Mouse (Mus musculus): ENCODE data around the gene Magi2.
"Not testable (repeated sequence)": the region's sequence is repeated elsewhere in the genome, so short reads cannot be mapped to it uniquely, and the experiment has no call there.

Magi2 gene

DNA sequence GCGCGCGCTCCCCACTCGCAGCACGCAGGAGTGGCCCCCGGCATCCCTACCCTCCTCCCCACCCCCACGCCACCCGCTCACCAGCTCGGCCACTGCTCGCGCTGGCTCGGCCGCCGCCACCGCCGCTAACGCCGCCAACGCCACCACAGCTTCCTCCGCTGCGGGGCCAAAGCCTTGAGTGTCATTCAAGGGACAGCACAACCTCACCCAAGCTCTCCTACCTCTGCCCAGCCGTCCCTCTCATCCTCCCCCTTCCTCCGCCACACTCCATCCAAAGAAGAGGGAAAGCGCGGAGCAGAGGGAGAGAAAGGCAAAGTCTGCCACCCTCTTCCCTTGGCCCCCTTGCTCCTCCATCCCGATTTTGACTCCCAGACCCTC, at the start of gene Magi2:
Magi2 (plus strand) TSS at position 171 of the 378 bp plus-strand sequence.
- DNase-seq (ENCODE audit: low spot score in 2 of 2), result no peak

DNA sequence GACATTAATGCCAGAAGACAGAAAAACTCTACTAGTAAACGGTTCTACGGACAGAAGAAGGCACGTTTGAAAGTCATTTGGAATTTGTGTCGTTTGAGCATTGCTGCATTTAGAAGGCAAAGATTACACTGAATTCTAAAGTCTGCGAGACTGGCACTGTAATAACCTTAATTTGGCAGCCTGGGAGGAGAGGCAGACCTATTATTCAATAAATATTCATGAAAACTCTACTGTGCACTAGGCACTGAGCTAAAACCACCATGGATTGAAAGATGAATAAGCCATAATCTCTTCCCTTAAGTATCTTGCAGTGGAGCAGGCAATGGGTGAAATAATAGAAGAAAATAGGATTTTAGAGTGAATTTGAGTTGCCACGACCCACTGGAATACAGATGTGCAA, 48.2 kb upstream of the Magi2 start:
- DNase-seq (ENCODE audit: low spot score in 2 of 2), result no peak

DNA sequence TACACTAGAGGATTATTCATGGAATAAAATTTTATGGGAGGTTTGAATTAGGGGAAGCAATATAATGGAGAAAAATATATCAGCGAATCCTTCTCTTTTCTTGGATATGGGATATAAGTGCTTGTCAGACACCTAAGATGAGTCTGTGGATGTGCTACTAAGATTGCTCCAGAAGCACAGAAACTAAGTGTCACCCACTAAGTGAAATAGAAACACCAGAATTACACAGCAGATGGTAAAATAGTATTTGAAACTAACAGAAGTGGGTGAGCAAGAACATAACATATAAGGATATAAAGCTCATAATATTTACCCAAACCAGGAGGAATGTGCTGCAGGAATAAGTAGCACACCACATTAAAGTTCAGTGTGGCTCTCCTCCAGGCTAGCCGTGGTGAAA, 40.7 kb upstream of the Magi2 start:
- DNase-seq (ENCODE audit: low spot score in 2 of 2), result no peak

DNA sequence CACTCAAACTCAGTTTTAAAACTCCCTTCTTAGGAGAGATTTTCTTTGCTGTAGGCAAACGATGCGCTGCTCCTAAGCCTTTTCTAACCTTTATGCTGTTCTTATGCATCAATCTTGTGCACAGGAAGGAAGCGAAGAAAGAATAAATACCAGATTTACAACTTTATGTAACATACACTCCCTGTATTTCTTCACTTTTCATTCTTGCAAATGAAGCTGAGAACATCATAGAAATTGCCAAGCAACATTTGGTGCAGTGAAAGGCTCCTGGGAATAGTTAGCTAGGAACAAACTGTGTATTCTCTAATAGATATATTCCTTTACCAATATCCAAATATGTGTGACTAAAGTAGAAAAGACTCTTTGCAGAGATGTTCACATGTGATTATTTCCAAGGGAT, 15.2 kb upstream of the Magi2 start:
- DNase-seq (ENCODE audit: low spot score in 2 of 2), result no peak

DNA sequence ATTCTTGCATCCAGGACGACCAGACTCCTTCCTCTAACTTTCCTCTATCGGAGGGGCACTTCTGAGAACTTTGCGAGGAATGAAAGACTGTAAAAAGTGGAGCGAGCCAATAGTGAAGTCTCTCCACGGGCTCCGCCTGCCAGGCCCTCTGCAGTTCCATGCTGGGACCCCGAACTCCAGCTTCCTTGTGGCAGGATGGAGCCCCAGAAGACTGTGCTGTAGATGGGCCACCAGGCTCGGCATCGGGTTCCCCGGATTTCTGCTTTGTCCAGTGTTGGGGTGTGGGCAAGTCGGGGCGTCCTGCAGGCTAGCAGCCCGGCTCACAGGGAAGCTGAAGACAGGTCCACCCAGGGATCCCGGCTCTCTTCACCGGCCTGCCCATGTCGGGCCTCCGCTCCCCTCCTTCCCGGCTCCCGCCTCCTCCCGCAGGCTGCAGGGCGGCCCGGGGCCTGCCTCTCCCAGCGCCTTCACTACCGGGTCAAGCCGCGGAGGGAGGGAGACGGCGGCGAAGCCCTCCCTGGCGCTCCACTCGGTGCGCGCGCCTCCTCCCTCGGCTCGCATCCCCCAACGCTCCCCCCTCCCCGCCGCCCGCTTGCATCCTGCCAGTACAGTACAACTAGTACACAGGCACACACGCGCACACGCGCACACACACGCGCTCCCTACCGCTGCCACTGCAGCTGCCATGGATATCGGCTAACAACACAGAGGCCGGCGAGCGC, 531 bp upstream of the Magi2 start:
- no peak for DNase-seq (ENCODE audit: low spot score in 2 of 2)

DNA sequence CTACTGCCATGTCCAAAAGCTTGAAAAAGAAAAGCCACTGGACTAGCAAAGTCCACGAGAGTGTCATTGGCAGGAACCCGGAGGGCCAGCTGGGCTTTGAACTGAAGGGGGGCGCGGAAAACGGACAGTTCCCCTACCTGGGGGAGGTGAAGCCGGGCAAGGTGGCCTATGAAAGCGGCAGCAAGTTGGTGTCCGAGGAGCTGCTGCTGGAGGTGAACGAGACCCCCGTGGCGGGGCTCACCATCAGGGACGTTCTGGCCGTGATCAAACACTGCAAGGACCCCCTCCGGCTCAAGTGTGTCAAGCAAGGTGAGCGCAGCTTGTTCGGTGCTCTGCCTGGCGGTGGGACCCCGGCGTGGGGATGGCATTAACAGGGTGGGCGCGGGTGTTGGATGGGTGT, 445 bp downstream of the Magi2 start:
- DNase-seq (ENCODE audit: low spot score in 2 of 2), result no peak

DNA sequence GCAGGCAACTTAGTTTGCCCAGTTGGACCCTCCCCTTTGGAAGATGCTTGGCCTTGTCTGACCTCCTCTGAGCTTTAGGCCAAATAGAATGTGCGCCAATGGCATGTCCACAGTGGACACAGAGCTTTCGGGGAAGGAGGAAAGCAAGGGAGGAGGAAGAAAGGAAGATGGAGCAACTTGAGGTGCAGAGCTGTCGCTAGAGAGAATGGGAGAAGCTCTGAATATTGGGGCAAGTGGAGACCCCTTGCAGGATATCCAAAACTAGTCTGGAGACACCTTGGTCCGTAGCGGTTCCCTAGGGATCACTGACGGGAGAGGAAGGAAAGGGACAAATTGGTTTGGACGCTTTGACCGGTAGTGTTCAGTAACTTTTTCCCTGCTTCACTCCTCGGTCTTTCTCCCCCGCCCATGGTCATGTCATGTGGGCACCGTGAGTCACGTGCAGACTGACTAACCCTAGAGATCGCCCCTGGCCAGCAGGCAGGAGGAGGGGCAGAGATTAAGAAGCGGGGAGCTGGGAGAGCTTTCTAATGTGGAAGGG, 1.0 kb downstream of the Magi2 start:
- no peak for DNase-seq (ENCODE audit: low spot score in 2 of 2)

DNA sequence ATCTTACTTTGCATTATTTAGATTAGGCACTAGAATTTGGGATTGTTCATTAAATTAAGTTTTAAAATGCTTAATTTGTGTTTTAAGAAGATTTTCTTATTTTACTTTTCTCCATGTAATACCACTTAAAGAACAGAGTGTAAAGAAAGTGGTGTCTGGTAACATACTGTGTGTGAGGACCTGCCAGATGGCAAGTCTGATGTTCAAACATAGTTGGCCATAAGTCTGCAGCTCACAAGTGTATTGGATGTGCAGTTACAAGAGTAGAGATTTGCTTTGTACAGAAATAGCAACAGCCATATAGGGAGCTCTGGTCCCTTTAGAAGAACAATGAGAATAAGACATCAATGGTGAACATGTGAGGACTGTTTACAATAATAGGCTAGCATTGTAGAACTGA, 15.0 kb downstream of the Magi2 start:
- no peak for DNase-seq (ENCODE audit: low spot score in 2 of 2)

DNA sequence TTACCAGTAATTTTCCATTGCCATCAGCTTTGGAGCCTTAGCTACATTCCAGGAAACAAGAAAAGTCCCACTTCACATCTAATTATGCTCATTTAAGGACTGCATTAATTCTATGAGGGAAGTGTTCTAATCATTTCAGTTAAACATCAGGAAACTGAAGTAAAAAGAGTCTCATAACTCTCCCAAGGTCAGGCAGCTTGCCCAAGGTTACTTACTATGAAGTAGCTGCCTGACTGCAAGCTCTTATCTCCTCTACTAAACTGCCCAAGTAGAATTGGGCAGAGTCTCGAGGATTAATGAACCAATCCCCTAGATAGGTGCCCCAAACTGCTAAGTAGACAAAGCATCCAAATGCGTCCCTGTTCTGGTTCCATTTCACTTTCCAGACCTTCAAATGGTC, 19.6 kb downstream of the Magi2 start:
- DNase-seq (ENCODE audit: low spot score in 2 of 2), result no peak

DNA sequence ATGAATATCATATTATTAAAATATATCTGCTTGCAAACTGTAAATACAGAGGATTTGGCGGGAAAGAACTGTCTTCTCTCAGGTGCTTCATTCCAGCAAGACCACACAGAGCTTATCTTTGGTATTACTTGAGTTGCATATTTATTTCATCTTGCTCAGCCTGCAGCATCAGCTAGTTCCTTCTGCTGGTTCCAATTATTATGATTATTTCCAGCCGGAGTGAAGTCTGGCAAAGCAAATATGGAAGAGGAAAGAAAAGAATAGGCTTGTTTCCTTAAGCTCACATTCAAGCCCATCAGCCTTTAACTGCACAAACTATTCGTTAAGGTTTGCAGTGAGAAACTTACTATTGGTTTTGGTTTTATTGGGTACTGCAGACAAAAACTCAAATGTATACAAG, 20.4 kb downstream of the Magi2 start:
- no peak for DNase-seq (ENCODE audit: low spot score in 2 of 2)

DNA sequence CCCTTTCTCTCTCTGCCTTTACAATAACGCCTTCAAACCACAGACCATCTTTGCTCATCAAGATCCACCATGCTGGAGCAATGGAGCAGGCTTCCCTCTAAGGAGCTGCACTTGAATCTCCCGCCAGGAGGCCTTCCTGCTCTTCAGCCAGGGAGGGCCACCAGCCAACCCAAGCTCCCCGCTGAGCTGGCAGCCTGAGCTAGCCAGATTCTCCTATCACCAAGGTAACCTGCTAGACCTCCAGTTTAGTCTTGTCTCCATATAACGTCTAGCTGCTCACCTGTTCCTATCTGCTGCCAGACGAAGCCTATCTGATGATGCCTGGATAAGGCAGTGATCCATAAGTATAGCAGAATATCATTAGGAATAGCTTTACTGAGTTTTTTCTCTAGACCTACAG, 36.0 kb downstream of the Magi2 start:
- no peak for DNase-seq (ENCODE audit: low spot score in 2 of 2)

DNA sequence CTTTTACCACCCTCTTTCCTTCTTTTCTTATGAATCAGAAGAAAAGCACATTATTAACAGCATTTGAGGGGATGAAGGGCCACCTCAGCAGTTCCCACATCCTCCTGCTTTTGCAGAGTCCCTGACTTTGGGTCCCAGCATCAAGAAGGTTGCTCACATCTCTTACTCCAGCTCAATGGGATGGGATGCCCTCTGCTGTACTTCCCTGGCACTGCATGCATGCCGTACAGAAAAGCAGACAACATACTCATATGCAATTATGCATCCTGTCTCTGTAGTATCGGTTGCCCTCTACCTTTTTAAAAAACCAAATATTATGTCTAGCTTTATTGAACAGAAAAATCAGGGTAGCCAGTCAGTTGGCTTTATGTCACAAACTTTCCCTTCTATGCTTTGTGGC, 37.8 kb downstream of the Magi2 start:
- DNase-seq (ENCODE audit: low spot score in 2 of 2), result no peak

DNA sequence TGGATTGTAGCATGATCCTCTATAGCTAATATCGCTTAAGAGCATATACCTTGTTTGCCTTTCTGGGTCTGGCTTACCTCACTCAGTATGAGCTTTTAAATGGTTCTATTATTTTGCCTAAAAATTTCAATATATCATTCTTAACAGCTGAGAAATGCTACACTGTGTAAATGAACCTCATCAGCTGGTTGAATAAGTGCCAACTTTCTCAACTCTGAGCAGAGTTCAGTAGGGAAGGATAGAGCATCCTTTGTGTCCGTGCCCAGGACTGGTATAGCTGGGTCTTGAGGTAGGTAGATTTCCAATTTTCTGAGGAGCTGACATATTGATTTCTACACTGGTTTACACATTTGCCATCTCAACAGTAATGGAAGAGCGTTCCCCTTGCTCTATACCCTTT, 65.7 kb downstream of the Magi2 start:
- DNase-seq (ENCODE audit: low spot score in 2 of 2), result no peak

DNA sequence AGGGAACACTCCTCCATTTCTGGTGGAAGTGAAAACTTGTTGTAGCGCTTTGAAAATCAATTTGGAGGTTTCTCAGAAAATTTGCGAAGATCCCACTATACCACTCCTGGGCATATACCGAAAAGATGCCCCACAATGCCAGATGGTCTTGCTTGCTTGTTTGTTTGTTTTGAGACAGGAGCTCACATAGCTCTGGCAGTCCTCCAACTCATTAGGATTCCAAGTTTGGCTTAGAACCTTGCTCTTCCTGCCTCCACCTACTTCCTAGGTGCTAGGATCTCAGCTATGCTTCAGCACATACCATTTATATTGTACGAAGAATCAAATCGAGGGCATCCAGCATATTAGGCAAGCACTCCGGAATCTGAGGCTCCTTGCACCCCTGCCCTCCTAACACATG, 79.8 kb downstream of the Magi2 start:
- no peak for DNase-seq (ENCODE audit: low spot score in 2 of 2)

DNA sequence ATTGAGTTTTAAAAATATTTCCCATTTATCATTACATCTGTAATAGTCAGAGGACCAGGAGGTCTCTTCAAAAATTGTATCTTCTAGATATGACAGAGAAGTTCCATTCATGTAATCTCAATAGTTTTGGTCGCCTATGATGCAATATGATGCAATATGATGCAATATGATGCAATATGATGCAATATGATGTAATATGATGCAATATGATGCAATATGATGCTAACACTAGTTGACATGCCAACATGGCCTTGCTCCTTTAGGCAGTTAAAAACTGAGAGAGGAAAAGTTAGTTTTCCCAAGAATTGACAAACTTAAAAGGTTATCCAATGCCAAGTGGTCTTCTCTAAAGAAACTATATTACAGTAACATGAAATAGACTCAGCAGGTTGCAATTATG, 83.0 kb downstream of the Magi2 start:
- no peak for DNase-seq (ENCODE audit: low spot score in 2 of 2)

DNA sequence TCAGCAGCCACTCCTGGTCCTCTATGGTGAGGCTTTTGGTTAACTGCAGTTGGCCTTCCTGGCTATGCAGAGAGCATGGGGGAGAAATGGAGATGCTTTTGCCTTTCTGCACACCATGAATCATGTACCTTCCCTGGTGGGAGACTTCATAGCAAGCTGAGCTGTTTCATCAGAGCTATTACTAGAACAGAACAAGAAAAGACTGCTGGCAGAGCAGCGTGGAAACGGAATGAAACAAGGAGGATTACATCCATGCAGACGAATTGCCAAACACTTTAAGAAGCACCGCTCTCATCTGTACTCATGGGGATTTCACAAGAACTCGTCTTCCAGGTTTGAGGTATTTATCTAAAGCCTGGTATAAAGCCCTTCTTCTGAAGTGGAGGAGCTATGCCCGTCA, 95.7 kb downstream of the Magi2 start:
- DNase-seq (ENCODE audit: low spot score in 2 of 2), result no peak

DNA sequence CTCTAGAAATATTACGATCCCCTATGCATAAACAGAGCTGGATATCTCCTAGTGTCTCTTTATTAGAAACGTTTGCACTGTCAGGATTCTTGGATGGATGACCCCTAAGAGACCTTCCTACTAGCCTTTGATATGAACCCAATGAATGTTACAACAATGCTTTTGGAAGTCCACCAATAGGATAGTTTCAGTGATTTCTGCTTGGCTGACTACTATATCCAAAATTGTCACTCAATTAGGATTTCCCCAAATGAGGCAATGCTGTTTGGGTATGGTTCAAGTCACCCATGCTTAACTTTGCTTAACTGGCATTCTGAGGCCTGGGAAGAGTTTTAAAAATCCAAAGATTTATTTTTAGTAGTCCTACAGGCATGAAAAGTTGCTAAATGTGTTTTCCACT, 110.7 kb downstream of the Magi2 start:
- no peak for DNase-seq (ENCODE audit: low spot score in 2 of 2)

DNA sequence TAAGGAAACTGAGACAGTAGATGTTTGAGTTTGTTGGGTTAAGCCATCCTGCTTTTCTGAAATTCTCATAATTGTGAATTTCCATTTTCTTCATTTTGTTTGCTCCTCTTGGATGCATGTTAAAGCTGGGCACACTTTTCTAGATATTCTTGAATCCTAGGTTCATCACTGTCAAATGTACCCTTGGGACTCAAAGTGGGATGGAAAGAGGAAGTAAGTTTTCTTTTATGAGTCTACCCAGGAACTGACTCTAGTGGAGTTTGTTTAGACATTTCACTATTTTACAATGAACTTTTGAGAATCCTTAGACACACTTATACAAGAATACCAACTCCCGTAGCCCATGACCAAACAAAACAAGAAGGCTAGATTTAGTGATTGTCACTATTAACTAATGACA, 141.3 kb downstream of the Magi2 start:
- no peak for DNase-seq (ENCODE audit: low spot score in 2 of 2)

DNA sequence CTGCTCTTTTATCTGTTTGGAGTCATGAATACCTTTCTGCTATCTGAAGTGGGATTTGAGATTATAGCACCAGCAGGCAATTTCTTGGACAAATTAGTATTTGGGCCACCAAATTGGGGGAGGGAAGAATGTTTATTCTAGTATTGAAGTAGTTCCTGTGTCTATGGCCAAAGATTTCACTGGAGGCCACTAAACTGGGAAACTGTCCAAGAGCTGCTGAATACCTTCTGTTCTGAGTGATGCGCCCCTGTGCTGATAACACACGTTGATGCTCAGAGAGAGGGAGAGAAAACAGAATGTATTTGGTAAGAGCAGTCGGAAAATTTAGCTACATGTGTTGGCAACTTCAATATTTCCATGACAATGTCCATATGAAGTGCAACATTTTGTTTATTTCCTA, 169.0 kb downstream of the Magi2 start:
- DNase-seq (ENCODE audit: low spot score in 2 of 2), result no peak

DNA sequence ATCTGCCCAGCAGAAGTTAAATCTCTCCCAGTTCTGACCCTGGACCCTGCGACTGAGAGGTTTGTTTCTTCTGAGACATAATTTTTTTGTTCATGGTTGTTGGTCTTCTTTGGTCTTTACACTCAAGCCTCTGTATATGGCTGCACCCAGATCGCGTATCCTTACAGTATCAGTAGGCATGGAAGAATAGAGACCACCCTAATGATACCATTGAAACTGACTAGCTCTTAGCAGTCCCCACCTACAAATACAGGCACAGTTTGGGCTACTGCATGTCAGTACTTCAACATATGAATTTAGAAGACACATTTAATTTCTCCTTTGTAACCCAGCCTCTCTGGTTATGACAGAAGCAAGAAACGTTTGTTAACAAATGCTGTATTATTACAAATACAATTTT, 173.5 kb downstream of the Magi2 start:
- DNase-seq (ENCODE audit: low spot score in 2 of 2), result no peak

DNA sequence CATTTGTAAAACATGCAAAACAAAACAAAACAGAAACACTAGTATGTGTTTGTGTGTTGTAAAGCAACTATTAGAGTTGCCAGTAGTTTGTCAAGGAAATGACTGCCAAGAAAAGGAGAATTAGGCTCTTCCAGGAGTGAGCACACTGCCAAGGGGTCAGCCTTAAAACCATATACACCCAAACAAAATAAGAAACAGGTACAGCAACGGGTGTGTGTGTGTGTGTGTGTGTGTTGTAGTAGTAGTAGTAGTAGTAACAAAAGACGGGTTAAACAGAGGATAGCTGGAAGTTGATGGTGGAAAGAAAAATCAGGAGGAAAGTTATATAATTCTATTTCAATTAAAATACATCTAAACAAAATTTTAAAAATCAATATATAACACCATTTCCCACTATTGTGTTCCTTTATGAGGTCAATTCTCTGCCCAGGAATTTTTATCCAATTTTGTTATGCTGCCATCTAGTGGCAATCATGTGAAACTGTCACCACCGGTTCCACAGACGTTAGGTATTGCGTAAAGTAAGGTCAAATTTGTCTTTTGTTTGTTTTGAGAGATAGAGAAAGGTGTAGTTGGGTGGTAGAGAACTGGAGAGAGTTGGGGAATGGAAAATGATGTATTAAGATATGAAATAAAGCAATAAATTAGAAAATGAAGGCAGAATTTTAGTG, 174.0 kb downstream of the Magi2 start:
- no peak for DNase-seq (ENCODE audit: low spot score in 2 of 2)

DNA sequence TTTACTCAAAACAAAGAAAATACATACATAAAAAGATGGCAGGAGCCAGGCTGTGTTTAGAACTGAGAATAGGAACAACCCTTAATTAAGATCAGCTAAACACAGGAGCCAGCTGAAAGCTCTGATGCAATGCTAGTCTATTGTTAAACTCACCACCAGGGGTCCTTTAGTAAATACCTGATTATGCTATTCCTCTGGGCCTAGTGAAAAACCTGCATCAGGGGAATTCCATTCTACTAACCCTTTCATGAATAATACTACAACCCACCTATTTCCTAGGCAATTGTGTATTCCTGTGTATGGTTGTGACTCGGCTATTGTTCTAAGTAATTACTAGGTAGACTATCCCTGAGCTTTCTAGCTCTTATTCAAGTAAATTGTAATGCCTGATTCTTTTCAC, 177.4 kb downstream of the Magi2 start:
- not testable (repeated sequence) for DNase-seq (ENCODE audit: low spot score in 2 of 2)

DNA sequence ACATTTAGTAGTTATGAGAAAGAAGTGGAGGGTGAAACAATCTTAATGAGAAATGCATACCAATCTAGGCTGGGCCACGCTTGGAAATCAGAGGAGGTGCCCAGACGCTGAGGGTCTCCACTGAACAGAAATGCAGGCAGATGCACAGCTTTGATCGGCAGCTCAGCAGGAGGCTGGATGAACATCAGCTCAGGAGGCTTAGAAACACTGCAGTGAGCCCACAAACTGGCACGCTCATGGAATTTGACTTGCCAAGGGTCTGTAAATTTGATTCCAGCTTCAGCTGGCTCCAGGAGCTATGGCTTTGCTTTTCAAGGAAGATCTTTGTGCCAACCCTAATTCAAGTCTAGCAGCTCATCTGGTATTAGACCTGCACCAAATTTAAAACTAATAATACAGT, 187.7 kb downstream of the Magi2 start:
- no peak for DNase-seq (ENCODE audit: low spot score in 2 of 2)

DNA sequence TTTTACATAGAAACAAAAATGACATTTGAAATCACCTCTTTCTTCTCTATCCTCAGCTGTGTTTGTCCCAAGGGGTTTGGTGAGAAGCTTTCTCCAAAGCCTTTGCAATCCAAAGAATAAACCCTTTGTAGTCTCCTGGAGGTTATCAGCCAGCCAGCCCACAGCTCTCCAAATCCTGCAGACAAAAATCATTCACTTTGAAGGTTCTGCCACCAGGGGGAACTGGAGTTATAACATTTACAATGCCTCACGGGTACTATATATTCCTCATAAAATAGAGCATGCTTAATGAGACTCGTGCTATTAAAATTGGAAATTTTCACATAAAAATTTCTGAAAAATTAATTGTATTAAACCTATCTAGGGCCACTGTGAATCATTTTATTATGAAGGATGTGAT, 202.5 kb downstream of the Magi2 start:
- no peak for DNase-seq (ENCODE audit: low spot score in 2 of 2)

All from spleen, postnatal 36 days (tissue).